Mouse (Mus musculus) brown adipose tissue, adult 24 weeks (tissue): ENCODE data around the gene Gp9. TPM values are rescaled to one million over a fixed set of nuclear protein-coding genes. Genes with fewer than 3 reads are reported as not detected.
A peak's percentile ranks its signal among the peaks of the same experiment; 100 is the strongest.

Experiments used
- H3K27ac ChIP-seq: fragments of 200-500 bp; replicated peaks from 2 replicates; pipeline ENCODE4 v1.5.1; 2012; ENCODE audit warnings: low read depth, mild to moderate bottlenecking, low read length
- H3K4me1 ChIP-seq: fragments of 200-500 bp; 2 replicates; pipeline ENCODE4 v1.6.1; 2012; ENCODE audit warnings: low read length, mixed read lengths; ENCODE audit not compliant: control insufficient read depth, insufficient read depth, insufficient read length
- H3K4me3 ChIP-seq: fragments of 200-500 bp; 2 replicates; pipeline ENCODE4 v1.5.1; 2012; ENCODE audit warnings: low read depth, mild to moderate bottlenecking, low read length, moderate library complexity; ENCODE audit not compliant: insufficient read depth
- polyA plus RNA-seq: library from polyadenylated mRNA; stranded (reverse); fragments of >200 nt; gene quantifications from 2 replicates; pipeline ENCODE4 v1.2.4, GENCODE M21; 2012; ENCODE audit not compliant: missing spikeins, insufficient read depth, insufficient read length

The Gp9 gene
- polyA plus RNA-seq = not detected in 2 replicates

DNA sequence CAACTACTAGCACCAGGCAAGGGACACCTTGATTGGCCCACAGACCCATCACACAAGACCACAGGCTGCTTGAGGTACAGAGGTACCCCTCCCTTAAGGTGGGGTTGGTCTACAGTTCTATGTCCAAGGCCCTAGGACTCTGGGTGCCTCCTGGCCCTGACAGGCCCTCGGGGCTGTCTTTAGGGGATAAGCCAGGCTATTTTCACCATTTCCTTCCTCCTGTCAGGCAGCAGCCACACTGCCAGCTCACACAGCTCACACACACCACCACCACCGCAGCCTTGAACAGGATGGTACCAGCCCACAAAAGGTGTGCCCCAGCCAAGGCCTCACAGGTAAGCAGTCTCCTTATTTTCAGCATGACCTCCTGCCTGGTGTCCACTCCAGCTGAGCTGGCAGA, at the start of gene Gp9:
Gene Gp9 (plus strand): TSS at position 231 of the 400 bp plus-strand sequence.
- no peak within 1 kb of the TSS for H3K27ac ChIP-seq
- no peaks in the 10 kb centered on the region for H3K4me1 ChIP-seq
- no peak within 1 kb of the TSS for H3K4me3 ChIP-seq

DNA sequence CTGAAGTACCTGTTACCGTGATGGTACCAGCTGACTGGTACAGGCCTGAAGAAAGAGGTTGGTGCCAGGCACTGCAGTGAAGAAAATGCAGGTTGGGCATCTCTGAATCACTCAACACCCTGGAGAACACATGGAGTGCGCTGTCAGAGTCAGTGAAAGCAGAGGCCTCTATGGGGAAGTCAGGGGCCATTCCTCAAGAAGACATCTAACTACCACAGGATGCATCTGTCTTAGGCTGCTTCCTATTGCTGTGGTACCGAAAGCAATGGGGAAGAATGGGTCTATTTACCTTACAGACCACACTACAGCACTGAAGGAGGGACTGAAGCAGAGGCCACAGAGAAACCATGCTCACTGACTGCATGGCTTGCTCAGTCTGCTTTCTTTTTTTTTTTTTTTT, 49.8 kb upstream of the Gp9 start:
- Histone ChIP-seq H3K27ac (no peak overlapping the region), H3K4me3 (no peak overlapping the region), H3K4me1 (0 out of 2 replicates have a peak, but pooled peaks cover 3% of the 10 kb centered on the region)

DNA sequence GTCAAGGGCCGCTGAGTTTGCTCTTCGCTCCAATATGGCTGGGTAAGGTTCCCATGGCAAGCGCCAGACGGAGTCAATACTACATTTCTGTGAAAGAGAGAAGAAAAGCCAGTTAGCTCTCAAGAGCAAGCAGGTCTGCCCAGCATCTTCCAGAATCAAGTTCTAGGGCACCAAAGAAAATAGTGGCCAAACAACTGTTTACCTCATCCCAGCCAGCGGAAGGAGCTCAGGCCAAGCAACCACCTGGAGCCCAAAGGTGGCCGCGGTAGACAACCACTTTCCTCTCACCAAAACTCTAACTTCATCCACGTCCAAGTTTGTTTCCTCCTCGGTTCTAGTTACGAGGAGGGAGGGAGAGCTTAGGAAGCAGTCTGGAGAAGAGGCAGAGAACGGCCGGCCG, 47.7 kb upstream of the Gp9 start:
- Histone ChIP-seq H3K27ac (no peak overlapping the region), H3K4me3 (no peak overlapping the region), H3K4me1 (no peaks in the 10 kb centered on the region)

DNA sequence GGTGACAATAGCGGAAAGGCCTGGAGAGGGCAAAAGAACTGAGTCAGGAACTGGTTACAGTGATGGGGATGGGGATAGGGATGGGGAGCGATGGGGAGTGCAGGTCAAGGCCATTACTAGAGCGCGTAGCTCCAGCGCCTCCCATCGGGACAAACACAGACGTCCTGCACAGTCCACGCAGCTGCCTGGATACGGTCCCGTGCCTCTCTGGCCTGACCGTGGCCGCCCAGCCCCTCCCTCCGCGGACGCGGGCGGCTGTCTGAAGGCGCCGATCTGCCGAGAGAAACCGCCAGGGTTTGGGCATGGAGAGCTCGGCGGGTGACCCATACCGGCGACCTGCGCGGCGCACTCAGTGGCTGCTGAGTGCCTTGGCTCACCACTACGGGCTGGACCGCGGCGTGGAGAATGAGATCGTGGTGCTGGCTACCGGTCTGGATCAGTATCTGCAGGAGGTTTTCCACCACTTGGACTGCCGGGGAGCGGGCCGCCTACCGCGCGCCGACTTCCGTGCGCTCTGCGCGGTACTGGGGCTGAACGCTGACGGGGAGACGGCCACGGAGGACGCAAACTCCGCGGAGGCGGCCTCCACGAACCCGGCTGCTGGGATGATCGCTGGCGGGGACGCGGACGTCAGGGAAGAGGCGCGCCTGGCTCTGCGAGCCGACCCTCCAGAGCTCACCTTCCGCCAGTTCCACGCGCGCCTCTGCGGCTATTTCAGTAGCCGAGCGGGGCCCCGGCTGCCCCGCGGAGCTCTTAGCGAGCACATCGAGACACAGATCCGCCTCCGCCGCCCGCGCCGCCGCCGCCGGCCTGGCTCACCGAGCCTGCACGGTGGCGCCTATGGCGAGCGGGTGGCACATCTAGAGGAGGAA, 47.0 kb upstream of the Gp9 start, which contains the start of gene Efcc1:
Gene Efcc1 (plus strand): TSS at position 279 of the 872 bp plus-strand sequence.
- no peak within 1 kb of the TSS for H3K27ac ChIP-seq
- H3K4me1 ChIP-seq = no peaks in the 10 kb centered on the region
- H3K4me3 ChIP-seq = peak within 1 kb of the TSS; percentile 43

DNA sequence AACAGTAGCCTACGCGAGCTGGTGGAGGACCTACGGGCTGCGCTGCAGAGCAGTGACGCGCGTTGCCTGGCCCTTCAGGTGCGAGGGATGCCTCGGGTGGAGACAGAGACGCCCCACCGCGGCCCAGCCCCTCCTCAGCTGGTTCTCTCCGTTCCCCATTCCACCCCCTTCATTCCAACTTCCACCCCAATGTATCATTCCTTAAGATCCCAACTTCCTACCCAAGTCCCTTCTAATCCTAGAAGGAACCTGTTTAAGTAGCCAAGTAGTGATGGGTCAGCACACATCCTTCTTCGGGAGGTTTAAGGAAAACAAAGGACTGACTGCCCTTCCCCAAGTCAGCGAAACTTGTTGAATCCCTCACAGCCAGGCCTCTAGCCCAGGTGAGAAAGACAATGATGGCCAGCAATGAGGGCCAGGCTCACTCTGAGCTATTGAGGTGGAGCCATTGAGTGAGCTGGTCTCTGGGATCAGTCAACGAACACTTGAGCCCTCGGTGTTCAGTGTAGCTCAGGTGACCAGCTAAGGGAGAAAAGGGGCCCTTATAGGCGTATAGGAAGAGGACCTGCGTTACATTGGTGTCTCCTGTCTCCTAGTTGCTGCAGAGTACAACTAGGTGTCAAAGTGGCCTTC, 46.3 kb upstream of the Gp9 start:
- Histone ChIP-seq H3K27ac (no peak overlapping the region), H3K4me1 (no peaks in the 10 kb centered on the region), H3K4me3 (peak overlapping the region; percentile 43)

DNA sequence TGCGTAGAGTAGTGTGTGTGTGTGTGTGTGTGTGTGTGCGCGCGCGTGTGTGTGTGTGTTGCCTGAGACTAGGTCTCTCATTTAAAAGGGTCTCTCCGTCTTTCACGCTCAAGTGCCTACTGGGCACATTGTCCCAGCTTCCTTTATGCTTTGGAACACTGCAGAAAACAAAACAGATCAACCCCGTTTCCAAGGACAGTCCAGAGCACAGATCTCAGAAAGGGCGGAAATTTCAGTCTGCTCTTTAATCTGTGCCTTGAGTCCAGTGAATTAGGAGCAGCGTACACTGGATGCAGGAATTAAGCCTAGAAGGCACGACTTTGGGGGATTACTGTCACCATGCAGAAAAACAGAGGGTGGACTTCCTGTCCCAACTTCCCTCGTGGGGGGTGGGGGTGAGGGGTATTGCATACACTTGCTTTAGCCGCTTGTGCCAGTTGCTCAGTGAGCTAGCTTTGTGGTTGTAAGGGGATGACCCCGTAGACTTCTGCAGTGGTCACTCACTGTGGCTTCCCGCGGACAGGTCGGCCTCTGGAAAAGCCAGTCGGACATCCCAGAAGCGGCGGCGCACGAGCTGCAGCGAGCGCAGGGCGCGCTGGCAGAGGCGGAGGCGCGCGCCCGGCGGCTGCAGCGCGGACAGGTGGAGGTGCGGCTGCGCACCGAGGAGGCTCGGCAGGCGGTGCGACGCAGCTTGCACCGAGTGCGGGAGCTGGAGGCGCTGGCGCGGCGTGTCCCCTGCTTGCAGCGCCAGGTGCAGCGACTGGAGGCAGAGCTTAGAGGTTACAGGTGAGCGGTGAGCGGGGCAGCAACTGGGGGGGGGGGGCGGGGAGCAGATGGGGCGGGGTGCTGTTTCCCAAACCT, 45.5 kb upstream of the Gp9 start:
- Histone ChIP-seq H3K4me1 (no peaks in the 10 kb centered on the region), H3K4me3 (peak overlapping the region; percentile 13), H3K27ac (no peak overlapping the region)

DNA sequence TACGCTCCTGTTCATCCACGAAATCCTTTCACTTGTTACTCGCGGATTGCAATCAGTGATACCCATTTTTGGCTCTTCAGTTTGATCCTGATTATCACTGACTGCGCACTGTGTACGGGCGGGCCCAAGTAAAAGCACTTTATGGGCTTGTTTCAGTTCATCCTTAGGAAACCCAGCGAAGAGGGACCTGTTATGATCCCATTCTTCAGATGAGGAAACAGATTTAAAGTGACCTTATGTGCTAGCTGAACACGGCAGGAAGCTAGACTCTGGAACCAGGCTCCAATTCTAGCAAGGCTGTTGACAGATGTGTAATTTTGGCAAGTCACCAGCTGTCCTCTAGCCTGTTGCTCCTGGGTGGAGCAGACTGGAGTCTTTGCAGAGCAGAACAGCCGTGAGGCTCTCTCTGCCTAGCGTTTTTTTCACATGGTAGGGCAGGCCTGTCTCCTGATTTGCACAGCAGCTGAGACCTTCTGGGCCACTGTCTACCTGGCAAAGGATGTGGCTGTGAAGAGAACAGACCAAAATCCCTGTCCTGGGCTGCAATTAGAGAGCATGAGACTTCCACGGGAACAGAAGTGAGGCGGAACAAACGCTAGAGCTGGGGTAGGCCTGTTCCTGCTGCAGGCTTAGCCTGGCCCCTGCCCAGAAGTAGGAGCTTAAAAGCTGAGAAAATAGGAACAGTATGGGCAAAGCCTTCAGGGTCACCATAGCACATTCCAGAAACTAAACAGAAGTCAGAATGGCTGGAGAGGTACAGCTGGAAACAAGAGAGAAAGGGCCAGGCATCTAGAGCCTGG, 44.5 kb upstream of the Gp9 start:
- Histone ChIP-seq H3K4me1 (no peaks in the 10 kb centered on the region), H3K4me3 (no peak overlapping the region), H3K27ac (no peak overlapping the region)

DNA sequence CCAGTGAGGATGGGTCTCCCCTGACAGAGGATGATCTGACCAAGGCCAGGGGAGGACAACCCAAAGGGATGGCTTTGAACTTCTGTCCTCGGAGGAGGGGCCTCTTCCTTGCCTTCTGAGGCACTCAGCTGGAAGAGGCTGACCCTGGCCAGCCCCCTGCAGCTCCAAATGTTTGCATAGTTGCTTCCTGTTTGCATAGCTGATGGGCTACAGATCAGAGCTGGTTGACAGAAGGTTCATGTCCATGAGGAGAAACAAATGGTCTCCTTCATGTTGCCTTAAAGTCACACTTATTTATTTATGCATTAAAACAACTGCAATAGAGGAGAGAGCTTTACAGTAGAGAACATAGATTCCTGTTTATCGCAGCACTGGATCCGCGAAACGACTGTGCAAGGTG, 43.7 kb upstream of the Gp9 start:
- H3K27ac ChIP-seq = no peak overlapping the region
- no peaks in the 10 kb centered on the region for H3K4me1 ChIP-seq
- no peak overlapping the region for H3K4me3 ChIP-seq

DNA sequence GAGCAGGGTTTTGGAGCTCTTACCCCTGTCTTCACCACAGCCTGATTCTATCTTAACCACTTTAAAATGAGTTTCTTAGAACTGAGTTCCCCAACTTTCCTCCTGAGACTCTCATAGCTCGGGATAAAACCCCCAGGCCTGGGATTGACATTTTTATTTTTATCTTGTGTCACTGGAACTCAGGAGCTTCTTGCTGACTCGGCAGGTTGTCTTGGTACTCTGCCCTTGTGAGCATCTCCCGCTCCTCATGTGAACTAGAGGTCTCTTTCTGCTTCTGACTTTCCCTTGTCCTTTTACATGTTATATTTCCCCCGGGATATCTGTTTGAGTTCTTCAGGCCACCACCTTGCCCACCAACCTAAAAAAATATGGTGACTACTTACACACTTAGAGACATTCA, 40.9 kb upstream of the Gp9 start:
- Histone ChIP-seq H3K4me3 (no peak overlapping the region), H3K27ac (no peak overlapping the region), H3K4me1 (no peaks in the 10 kb centered on the region)

DNA sequence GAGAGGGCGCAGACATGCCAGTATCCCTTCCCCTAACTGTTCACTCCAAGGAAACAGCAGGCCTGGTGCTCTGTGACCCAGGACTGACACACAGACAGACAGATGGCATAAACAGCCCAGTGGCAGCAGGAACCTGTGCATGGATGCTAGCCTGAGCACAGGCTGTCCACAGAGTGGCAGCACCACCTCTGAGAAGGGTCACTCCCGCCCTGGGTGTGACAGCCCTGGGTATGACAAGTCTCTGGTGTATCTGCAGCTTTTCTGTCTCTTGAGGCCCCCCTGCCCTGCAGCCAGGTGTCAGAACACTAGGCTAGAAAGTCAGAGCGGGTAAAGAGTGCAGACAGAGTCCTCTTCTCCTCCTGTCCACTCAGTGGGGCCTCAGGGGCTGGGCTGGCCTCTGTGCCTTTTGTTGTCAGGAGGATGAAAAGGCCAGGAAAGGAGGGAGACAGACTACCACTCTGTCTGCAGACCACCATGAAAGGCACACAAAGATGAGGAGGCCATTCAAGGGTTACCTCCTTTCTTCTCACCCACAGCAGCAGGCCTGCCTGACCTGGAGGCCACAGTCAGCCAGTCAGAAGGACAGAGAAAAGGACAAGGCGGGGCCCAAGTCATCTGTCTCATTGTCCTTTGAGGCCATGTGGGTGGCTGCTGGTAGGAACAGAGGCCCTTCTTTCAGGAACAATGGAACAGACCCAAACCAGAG, 39.8 kb upstream of the Gp9 start:
- no peak overlapping the region for H3K27ac ChIP-seq
- no peaks in the 10 kb centered on the region for H3K4me1 ChIP-seq
- no peak overlapping the region for H3K4me3 ChIP-seq

DNA sequence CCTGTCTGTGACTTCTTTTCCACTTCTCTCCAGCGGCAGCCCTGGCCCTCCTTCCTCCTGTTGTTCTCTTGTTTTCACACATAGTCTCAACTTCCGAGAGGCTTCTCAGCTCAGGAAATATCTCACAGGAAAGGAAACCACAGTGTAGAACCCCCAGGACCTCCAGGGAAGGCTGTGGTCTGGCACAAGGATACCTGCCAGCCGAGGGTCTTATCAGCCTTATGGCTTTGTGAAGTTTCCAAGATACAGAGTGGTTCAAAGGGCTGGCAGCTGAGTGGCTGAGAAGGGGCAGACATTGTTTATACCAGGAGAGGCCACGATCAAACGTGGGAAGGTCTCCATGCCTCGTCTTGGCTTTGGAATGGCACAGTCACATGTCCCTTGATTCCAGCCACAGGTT, 38.0 kb upstream of the Gp9 start:
- H3K27ac ChIP-seq = no peak overlapping the region
- no peaks in the 10 kb centered on the region for H3K4me1 ChIP-seq
- no peak overlapping the region for H3K4me3 ChIP-seq

DNA sequence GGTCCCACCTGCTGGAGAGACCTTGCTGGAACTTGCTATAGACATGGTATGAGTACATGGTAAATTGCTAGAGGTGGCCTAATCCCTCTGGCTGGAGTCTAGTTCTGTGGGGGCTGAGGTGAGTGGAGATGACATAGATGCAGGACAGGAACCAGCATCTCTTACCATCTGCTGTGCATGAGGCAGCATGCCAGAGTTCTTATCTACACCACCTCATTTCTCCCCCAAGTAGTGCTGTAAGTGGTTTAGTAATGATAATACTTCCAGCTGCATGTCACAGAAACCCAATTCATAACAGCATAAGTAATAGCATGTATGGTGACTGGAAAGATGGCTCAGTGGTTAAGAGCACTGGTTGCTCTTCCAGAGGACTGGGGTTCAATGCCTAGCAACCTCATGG, 37.4 kb upstream of the Gp9 start:
- Histone ChIP-seq H3K4me1 (no peaks in the 10 kb centered on the region), H3K27ac (no peak overlapping the region), H3K4me3 (no peak overlapping the region)

DNA sequence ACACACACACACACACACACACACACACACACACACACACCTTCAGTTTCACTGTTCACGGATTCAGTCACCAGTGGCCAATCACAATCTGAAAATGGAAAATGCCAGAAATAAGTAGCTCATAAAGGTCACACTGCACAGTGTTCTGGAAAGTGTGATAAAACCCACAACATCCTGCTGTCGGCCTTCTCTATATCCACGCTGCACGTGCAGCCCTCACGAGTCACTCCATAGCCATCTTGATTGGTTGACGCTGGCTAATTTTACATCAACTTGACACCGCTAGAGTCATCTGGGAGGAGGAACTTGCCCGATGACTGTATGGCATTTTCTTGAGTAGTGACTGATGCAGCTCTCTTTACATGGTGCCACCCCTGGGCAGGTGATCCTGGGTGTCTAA, 35.9 kb upstream of the Gp9 start:
- no peak overlapping the region for H3K4me3 ChIP-seq
- H3K4me1 ChIP-seq = no peaks in the 10 kb centered on the region
- H3K27ac ChIP-seq = no peak overlapping the region

DNA sequence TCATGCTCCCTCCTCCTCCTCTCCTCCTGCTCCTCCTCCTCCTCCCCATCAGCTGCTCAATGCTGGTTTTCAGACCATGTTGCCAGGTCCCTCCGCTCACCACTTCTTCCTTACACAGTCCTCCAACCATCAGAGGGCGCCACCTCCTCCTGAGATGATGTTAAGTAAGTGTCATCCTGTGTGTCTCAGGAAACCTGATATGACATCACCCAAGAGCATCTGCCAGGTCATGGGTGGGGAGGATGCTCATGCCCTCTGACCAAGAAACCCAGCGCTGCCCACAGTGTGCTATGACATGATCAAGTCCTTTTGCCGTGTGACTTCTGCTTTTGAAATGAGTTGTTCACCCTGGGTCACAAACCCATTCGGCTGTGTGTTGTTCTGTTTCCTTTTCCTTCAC, 35.1 kb upstream of the Gp9 start:
- Histone ChIP-seq H3K27ac (no peak overlapping the region), H3K4me1 (no peaks in the 10 kb centered on the region), H3K4me3 (no peak overlapping the region)
